Comparison of ENCODE assay signal across 14 mouse cellular contexts in genomic region chr2:5458075-5458494, GRCm38 (mm10).
DNase-seq lines count a peak whose midpoint lies in the region; ATAC-seq lines count a peak whose summit lies in the region.
"Had no signal": no experiment of that assay in that cellular context is flagged by ENCODE, and none has a peak within 500 bp of the region (broad histone marks: within the 10 kb centered on the region; RNA-seq: fewer than 3 reads in every experiment).

No protein-coding gene starts in this region.

- DNase-seq in embryonic facial prominence, embryonic 14.5 days (ENCODE audit: low spot score) = no peak
- DNase-seq in embryonic facial prominence, embryonic 10.5 days (ENCODE audit: low spot score) = no peak
- DNase-seq in midbrain, embryonic 11.5 days (ENCODE audit: low spot score, missing footprints) = no peak
- peak; percentile 38 to 52 for DNase-seq in left cerebral cortex, postnatal 36 days (ENCODE audit: low spot score in 2 of 2)
- no peak for DNase-seq in thymus, postnatal 25 days
- DNase-seq: cerebellum, postnatal 10 days; layer of hippocampus, postnatal 36 days; liver, postnatal 0 days had no signal

- intact Hi-C loops in left cerebral cortex, postnatal 36 days (cut with DNase I) = loop anchor here (10.0 kb wide), 2 partner anchors 137 to 257 kb away; partner anchors contain the start of gene Camk1d

- H3K4me2 ChIP-seq in embryonic facial prominence, embryonic 14.5 days (ENCODE audit: low read depth, low read length) = no peak overlapping the region
- H3K4me2 ChIP-seq in midbrain, embryonic 13.5 days (replicated peaks) = no peak overlapping the region
- H3K4me2 ChIP-seq in midbrain, embryonic 11.5 days = no peak overlapping the region
- H3K4me2 ChIP-seq: embryonic facial prominence, embryonic 13.5 days; neural tube, embryonic 12.5 days had no signal

- ATAC-seq in embryonic facial prominence, embryonic 14.5 days (ENCODE audit: low read depth) = 0 out of 2 replicates have a peak, but pooled peaks have one; percentile 37
- 0 out of 2 replicates have a peak, but pooled peaks have one; percentile 17 for ATAC-seq in midbrain, embryonic 13.5 days
- ATAC-seq in midbrain, embryonic 11.5 days (ENCODE audit: low FRiP score) = no peak
- no peak for ATAC-seq in inflammation-experienced regulatory T-cells, adult 6 months
- no peak for ATAC-seq in megakaryocyte, adult 5-6 weeks (ENCODE audit: poor library complexity, severe bottlenecking)
- ATAC-seq: liver, postnatal 0 days had no signal

- no peaks in the 10 kb centered on the region for H3K36me3 ChIP-seq in embryonic facial prominence, embryonic 14.5 days (ENCODE audit: control insufficient read depth, insufficient read depth, low read length)
- H3K36me3 ChIP-seq in embryonic facial prominence, embryonic 10.5 days (replicated peaks) = no peaks in the 10 kb centered on the region
- H3K36me3 ChIP-seq in midbrain, embryonic 13.5 days = no peaks in the 10 kb centered on the region
- no peaks in the 10 kb centered on the region for H3K36me3 ChIP-seq in midbrain, embryonic 11.5 days (ENCODE audit: control insufficient read depth, insufficient read depth, low read length)
- H3K36me3 ChIP-seq: embryonic facial prominence, embryonic 13.5 days; midbrain, embryonic 10.5 days; neural tube, embryonic 12.5 days had no signal

- no peak overlapping the region for H3K9ac ChIP-seq in embryonic facial prominence, embryonic 14.5 days (ENCODE audit: low read depth, low read length)
- H3K9ac ChIP-seq in midbrain, embryonic 13.5 days (replicated peaks) = no peak overlapping the region
- H3K9ac ChIP-seq in midbrain, embryonic 11.5 days (ENCODE audit: low read length) = no peak overlapping the region
- H3K9ac ChIP-seq: embryonic facial prominence, embryonic 13.5 days; liver, postnatal 0 days; neural tube, embryonic 12.5 days had no signal

- H3K27ac ChIP-seq in embryonic facial prominence, embryonic 14.5 days (replicated peaks; ENCODE audit: low read depth, low read length) = no peak overlapping the region
- no peak overlapping the region for H3K27ac ChIP-seq in embryonic facial prominence, embryonic 10.5 days (replicated peaks)
- H3K27ac ChIP-seq in midbrain, embryonic 13.5 days = no peak overlapping the region
- no peak overlapping the region for H3K27ac ChIP-seq in midbrain, embryonic 11.5 days (ENCODE audit: low read depth, low read length)
- H3K27ac ChIP-seq: embryonic facial prominence, embryonic 13.5 days; midbrain, embryonic 10.5 days; neural tube, embryonic 12.5 days had no signal

- no peaks in the 10 kb centered on the region for H3K9me3 ChIP-seq in embryonic facial prominence, embryonic 14.5 days (ENCODE audit: control insufficient read depth, low read length)
- H3K9me3 ChIP-seq in embryonic facial prominence, embryonic 10.5 days = no peaks in the 10 kb centered on the region
- H3K9me3 ChIP-seq in midbrain, embryonic 13.5 days = no peaks in the 10 kb centered on the region
- no peaks in the 10 kb centered on the region for H3K9me3 ChIP-seq in midbrain, embryonic 11.5 days (ENCODE audit: control insufficient read depth, low read length)
- H3K9me3 ChIP-seq: embryonic facial prominence, embryonic 13.5 days; midbrain, embryonic 10.5 days; neural tube, embryonic 12.5 days had no signal

- 76% methylated on average over 5 of the region's 5 CpGs for WGBS in embryonic facial prominence, embryonic 14.5 days
- WGBS in embryonic facial prominence, embryonic 10.5 days = 87% methylated on average over 5 of the region's 5 CpGs
- 93% methylated on average over 5 of the region's 5 CpGs for WGBS in midbrain, embryonic 13.5 days
- whole genome bisulfite sequencing in midbrain, embryonic 11.5 days = 90% methylated on average over 5 of the region's 5 CpGs

- no peaks in the 10 kb centered on the region for H3K27me3 ChIP-seq in embryonic facial prominence, embryonic 14.5 days (replicated peaks; ENCODE audit: control insufficient read depth, insufficient read depth, low read length)
- H3K27me3 ChIP-seq in embryonic facial prominence, embryonic 10.5 days (replicated peaks; ENCODE audit: low read depth, poor library complexity, severe bottlenecking) = no peaks in the 10 kb centered on the region
- no peaks in the 10 kb centered on the region for H3K27me3 ChIP-seq in midbrain, embryonic 13.5 days
- H3K27me3 ChIP-seq in midbrain, embryonic 11.5 days (ENCODE audit: control insufficient read depth, insufficient read depth, low read length) = no peaks in the 10 kb centered on the region
- H3K27me3 ChIP-seq: embryonic facial prominence, embryonic 13.5 days; neural tube, embryonic 12.5 days had no signal

- no peak overlapping the region for H3K4me3 ChIP-seq in embryonic facial prominence, embryonic 14.5 days (ENCODE audit: low read depth, low read length)
- H3K4me3 ChIP-seq in embryonic facial prominence, embryonic 10.5 days = no peak overlapping the region
- H3K4me3 ChIP-seq in midbrain, embryonic 13.5 days (replicated peaks) = no peak overlapping the region
- no peak overlapping the region for H3K4me3 ChIP-seq in midbrain, embryonic 11.5 days (ENCODE audit: low read depth, low read length)
- H3K4me3 ChIP-seq: embryonic facial prominence, embryonic 13.5 days; midbrain, embryonic 10.5 days; neural tube, embryonic 12.5 days had no signal

- H3K4me1 ChIP-seq in embryonic facial prominence, embryonic 14.5 days (ENCODE audit: control insufficient read depth, insufficient read depth, low read length) = no peaks in the 10 kb centered on the region
- no peaks in the 10 kb centered on the region for H3K4me1 ChIP-seq in embryonic facial prominence, embryonic 10.5 days
- H3K4me1 ChIP-seq in midbrain, embryonic 13.5 days (replicated peaks) = no peaks in the 10 kb centered on the region
- H3K4me1 ChIP-seq in midbrain, embryonic 11.5 days (ENCODE audit: control insufficient read depth, insufficient read depth, low read length) = no peaks in the 10 kb centered on the region
- H3K4me1 ChIP-seq: midbrain, embryonic 10.5 days; neural tube, embryonic 12.5 days had no signal

Comparison
In these comparisons a context has a peak if more than half of its experiments do, and no peak if none do; other contexts are left out.
1. ATAC-seq: peak in embryonic facial prominence, embryonic 14.5 days (single experiment) and midbrain, embryonic 13.5 days (single experiment); none in midbrain, embryonic 11.5 days (single experiment), inflammation-experienced regulatory T-cells, adult 6 months (single experiment) and megakaryocyte, adult 5-6 weeks (single experiment).
2. DNase-seq: peak in left cerebral cortex, postnatal 36 days (2 of 2); none in embryonic facial prominence, embryonic 14.5 days (single experiment), embryonic facial prominence, embryonic 10.5 days (single experiment), midbrain, embryonic 11.5 days (single experiment) and thymus, postnatal 25 days (single experiment).